Mouse (Mus musculus): ENCODE data around the gene Macrod1. TPM values are rescaled to one million over a fixed set of nuclear protein-coding genes. Genes with fewer than 3 reads are reported as not detected.
A peak's percentile ranks its signal among the peaks of the same experiment; 100 is the strongest.

The Macrod1 gene
- polyA plus RNA-seq, 1 experiment from 2014 or later = 12.2 TPM

- peak; percentile 58 for ATAC-seq (ENCODE audit: insufficient number of reproducible peaks, insufficient read depth, low FRiP score, low TSS enrichment)
- peak overlapping the region; percentile 89 for H3K27ac ChIP-seq
- H3K4me3 ChIP-seq = no peak overlapping the region
- WGBS = 3% methylated on average over 9 of the region's 9 CpGs
- no peaks in the 10 kb centered on the region for H3K9me3 ChIP-seq
- H3K4me2 ChIP-seq (replicated peaks) = peak overlapping the region; percentile 27; the same call in 1 of the 2 replicates
- 0 out of 2 replicates have a peak overlapping the region, but pooled peaks have one; percentile 20 for H3K9ac ChIP-seq
- peaks cover 68% of the 10 kb centered on the region for H3K4me1 ChIP-seq
- H3K27me3 ChIP-seq = peaks cover 24% of the 10 kb centered on the region
- H3K36me3 ChIP-seq = no peaks in the 10 kb centered on the region
Measured at GRCm38 (mm10) chr19:7135525-7135924, 78.9 kb downstream of the Macrod1 start.

DNA sequence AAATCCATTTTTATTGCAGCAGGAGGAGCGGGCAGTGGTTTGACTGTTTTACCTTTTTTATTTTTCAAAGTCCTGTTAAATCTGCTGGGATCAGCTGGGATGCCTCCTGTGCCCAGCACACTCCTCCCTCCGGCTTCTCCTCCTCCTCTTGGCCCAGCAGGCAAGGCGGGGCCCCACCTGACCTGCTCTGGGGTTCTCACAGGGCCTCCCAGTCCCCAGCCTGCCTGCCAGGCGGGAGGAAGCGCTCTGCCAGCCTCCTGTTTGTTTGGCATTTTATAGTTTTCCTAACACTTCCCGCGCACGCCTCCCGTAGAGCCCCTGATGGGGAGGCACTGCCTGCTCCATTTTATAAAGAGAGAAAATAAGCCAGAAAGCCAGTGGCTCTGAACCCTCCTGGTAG, 79.4 kb downstream of the Macrod1 start:
- Histone ChIP-seq H3K9ac (0 out of 2 replicates have a peak overlapping the region, but pooled peaks have one; percentile 11), H3K9me3 (no peaks in the 10 kb centered on the region), H3K4me1 (peaks cover 73% of the 10 kb centered on the region), H3K36me3 (no peaks in the 10 kb centered on the region), H3K4me3 (no peak overlapping the region), H3K27me3 (peaks cover 23% of the 10 kb centered on the region), H3K4me2 (replicated peaks) (peak overlapping the region; percentile 27), H3K27ac (peak overlapping the region; percentile 89; the same call in 1 of the 2 replicates)
- ATAC-seq (ENCODE audit: insufficient number of reproducible peaks, insufficient read depth, low FRiP score, low TSS enrichment) = no peak
- WGBS = 15% methylated on average over 9 of the region's 9 CpGs

DNA sequence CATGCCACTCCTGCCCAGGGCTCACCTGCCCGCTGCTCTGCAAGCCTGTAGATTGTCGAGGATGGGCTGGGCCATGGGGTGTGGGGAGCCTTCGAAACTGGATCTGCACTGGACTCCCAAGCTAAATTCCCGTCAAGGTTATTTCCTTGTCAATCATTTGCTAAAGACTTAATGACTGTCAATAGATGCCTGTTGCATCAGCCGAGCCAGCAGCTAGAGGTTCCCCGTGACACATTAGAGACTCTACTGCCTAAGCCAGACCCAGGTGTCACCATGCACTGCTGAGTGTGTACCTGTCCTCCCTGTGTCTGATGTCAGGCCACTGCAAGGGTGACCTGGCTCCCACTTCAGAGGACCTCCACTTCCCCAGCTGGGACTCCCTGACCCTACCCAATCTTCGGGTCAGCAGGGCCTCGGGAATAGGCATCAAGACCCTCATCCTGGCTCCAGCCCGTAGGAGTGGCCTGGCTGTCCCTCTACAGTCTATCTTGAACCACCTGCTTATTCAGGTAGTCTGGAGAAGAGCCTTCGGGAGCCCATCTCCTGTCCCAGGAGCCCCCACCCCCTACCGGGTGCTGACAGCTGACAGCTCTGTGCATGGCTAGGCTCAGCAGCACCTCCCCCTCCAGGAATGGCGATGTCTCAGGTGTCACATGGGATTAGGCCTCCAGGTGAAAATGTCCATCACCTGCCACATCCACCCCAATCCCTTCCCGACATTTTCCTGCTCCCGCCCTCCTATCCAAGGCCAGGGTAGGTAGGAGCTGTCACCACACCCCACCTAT, 80.3 kb downstream of the Macrod1 start:
- H3K27ac ChIP-seq = peak overlapping the region; percentile 89; the same call in 1 of the 2 replicates
- 26% methylated on average over 14 of the region's 14 CpGs for WGBS
- peaks cover 15% of the 10 kb centered on the region for H3K27me3 ChIP-seq
- H3K9ac ChIP-seq = no peak overlapping the region
- ATAC-seq (ENCODE audit: insufficient number of reproducible peaks, insufficient read depth, low FRiP score, low TSS enrichment) = no peak
- H3K9me3 ChIP-seq = no peaks in the 10 kb centered on the region
- H3K4me3 ChIP-seq = no peak overlapping the region
- peaks cover 81% of the 10 kb centered on the region for H3K4me1 ChIP-seq
- H3K36me3 ChIP-seq = no peaks in the 10 kb centered on the region
- H3K4me2 ChIP-seq (replicated peaks) = no peak overlapping the region

DNA sequence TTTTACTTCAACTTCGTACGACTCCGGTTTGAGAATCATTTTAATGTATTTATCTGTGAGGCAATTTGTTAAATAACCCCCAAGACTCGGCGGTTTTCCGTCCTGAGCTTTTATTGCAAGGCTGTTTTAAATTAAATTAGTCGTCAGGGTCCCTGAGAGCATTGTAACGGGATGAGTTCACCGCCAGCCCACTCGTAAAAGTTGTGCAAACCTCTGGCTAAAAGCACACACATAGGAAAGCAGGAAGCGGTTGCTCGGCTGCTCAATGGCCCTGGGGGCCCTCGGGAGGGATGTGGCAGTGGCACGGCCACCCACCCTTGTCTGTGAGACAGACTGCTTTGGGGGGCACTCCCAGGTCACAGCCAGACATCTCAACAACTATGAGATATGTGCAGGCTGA, 81.7 kb downstream of the Macrod1 start:
- Histone ChIP-seq H3K4me1 (peaks cover 93% of the 10 kb centered on the region), H3K4me2 (replicated peaks) (no peak overlapping the region), H3K27me3 (peaks cover 11% of the 10 kb centered on the region; the same call in 1 of the 2 replicates), H3K9me3 (no peaks in the 10 kb centered on the region), H3K4me3 (no peak overlapping the region), H3K9ac (no peak overlapping the region), H3K27ac (peak overlapping the region; percentile 69), H3K36me3 (no peaks in the 10 kb centered on the region)
- WGBS = 28% methylated on average over 14 of the region's 14 CpGs
- ATAC-seq (ENCODE audit: insufficient number of reproducible peaks, insufficient read depth, low FRiP score, low TSS enrichment) = no peak

DNA sequence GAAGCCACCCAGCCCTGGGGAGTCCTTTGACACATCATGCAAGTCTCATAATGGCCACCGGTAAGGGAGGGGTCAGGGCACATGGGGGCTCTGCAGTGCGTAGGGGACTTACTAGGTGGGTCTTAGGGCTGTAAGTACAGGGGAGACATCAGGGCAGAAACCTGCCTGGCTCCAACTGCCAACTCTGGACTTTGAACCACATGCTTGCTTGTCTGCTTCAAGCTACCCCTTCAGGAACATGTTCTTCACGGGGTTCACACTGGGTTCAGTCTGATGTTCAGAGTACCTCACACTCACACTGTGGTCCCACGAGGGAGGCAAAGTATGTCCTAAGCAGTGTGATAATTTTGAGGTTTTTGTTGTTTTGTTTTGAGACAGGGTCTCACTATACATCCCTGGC, 82.7 kb downstream of the Macrod1 start:
- Histone ChIP-seq H3K27me3 (peaks cover 11% of the 10 kb centered on the region; the same call in 1 of the 2 replicates), H3K4me2 (replicated peaks) (no peak overlapping the region), H3K27ac (peak overlapping the region; percentile 19; the same call in 1 of the 2 replicates), H3K36me3 (no peaks in the 10 kb centered on the region), H3K4me1 (peaks cover 94% of the 10 kb centered on the region), H3K9me3 (no peaks in the 10 kb centered on the region), H3K9ac (0 out of 2 replicates have a peak overlapping the region, but pooled peaks have one; percentile 10), H3K4me3 (no peak overlapping the region)
- 47% methylated on average over 4 of the region's 4 CpGs for WGBS
- ATAC-seq (ENCODE audit: insufficient number of reproducible peaks, insufficient read depth, low FRiP score, low TSS enrichment) = no peak

- H3K4me1 ChIP-seq = peaks cover 83% of the 10 kb centered on the region
- H3K36me3 ChIP-seq = no peaks in the 10 kb centered on the region
- no peaks in the 10 kb centered on the region for H3K9me3 ChIP-seq
- WGBS = 69% methylated on average over 6 of the region's 6 CpGs
- peak overlapping the region; percentile 20; the same call in 1 of the 2 replicates for H3K9ac ChIP-seq
- no peak overlapping the region for H3K4me3 ChIP-seq
- ATAC-seq (ENCODE audit: insufficient number of reproducible peaks, insufficient read depth, low FRiP score, low TSS enrichment) = no peak
- H3K4me2 ChIP-seq (replicated peaks) = no peak overlapping the region
- H3K27me3 ChIP-seq = peaks cover 19% of the 10 kb centered on the region
- no peak overlapping the region for H3K27ac ChIP-seq
Measured at GRCm38 (mm10) chr19:7140373-7140772, 83.8 kb downstream of the Macrod1 start.

GRCm38 (mm10) chr19:7140856-7141421, 84.3 kb downstream of the Macrod1 start:
- Histone ChIP-seq H3K36me3 (no peaks in the 10 kb centered on the region), H3K4me3 (no peak overlapping the region), H3K9ac (no peak overlapping the region), H3K9me3 (no peaks in the 10 kb centered on the region), H3K4me2 (replicated peaks) (0 out of 2 replicates have a peak overlapping the region, but pooled peaks have one; percentile 3), H3K27ac (0 out of 2 replicates have a peak overlapping the region, but pooled peaks have one; percentile 18), H3K4me1 (peaks cover 77% of the 10 kb centered on the region), H3K27me3 (peaks cover 25% of the 10 kb centered on the region)
- no peak for ATAC-seq (ENCODE audit: insufficient number of reproducible peaks, insufficient read depth, low FRiP score, low TSS enrichment)
- WGBS = 55% methylated on average over 12 of the region's 12 CpGs

GRCm38 (mm10) chr19:7142207-7142915, 85.8 kb downstream of the Macrod1 start:
- Histone ChIP-seq H3K9ac (no peak overlapping the region), H3K27ac (peak overlapping the region; percentile 11; the same call in 1 of the 2 replicates), H3K27me3 (peaks cover 24% of the 10 kb centered on the region), H3K36me3 (no peaks in the 10 kb centered on the region), H3K4me1 (peaks cover 63% of the 10 kb centered on the region), H3K4me2 (replicated peaks) (no peak overlapping the region; the same call in 1 of the 2 replicates), H3K4me3 (no peak overlapping the region), H3K9me3 (no peaks in the 10 kb centered on the region)
- ATAC-seq (ENCODE audit: insufficient number of reproducible peaks, insufficient read depth, low FRiP score, low TSS enrichment) = no peak
- 44% methylated on average over 5 of the region's 5 CpGs for WGBS

GRCm38 (mm10) chr19:7143854-7144253, 87.2 kb downstream of the Macrod1 start:
- H3K9me3 ChIP-seq = no peaks in the 10 kb centered on the region
- H3K27ac ChIP-seq = no peak overlapping the region
- H3K27me3 ChIP-seq = peaks cover 20% of the 10 kb centered on the region
- peak overlapping the region; percentile 54 for H3K4me2 ChIP-seq (replicated peaks)
- WGBS = 1% methylated on average over 20 of the region's 20 CpGs
- H3K9ac ChIP-seq = peak overlapping the region; percentile 32; the same call in 1 of the 2 replicates
- no peak for ATAC-seq (ENCODE audit: insufficient number of reproducible peaks, insufficient read depth, low FRiP score, low TSS enrichment)
- H3K36me3 ChIP-seq = no peaks in the 10 kb centered on the region
- H3K4me3 ChIP-seq = peak overlapping the region; percentile 27
- peaks cover 57% of the 10 kb centered on the region for H3K4me1 ChIP-seq

DNA sequence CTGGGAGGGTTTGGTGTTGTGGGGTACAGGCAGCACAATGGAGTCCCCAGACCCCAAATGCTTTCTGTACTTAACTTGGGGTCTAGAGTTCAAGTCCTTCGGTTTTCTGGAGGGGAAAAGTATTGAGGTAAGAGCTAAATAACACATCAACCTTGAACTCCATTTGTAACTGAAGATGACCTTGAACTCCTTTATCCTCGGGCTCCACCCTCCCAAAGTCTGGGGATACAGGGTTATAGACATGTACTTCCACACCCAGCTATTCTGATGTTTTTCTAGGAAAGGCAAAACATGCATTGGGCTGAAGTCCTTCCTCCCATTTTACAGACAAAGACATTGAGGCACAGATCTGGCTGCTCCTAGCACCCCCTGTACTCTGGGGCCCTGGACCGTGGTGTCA, 87.8 kb downstream of the Macrod1 start:
- no peaks in the 10 kb centered on the region for H3K36me3 ChIP-seq
- H3K9me3 ChIP-seq = no peaks in the 10 kb centered on the region
- no peak overlapping the region for H3K9ac ChIP-seq
- no peak overlapping the region for H3K27ac ChIP-seq
- H3K27me3 ChIP-seq = peaks cover 20% of the 10 kb centered on the region
- ATAC-seq (ENCODE audit: insufficient number of reproducible peaks, insufficient read depth, low FRiP score, low TSS enrichment) = no peak
- no peak overlapping the region for H3K4me3 ChIP-seq
- H3K4me1 ChIP-seq = peaks cover 54% of the 10 kb centered on the region
- no peak overlapping the region for H3K4me2 ChIP-seq (replicated peaks)
- WGBS = 74% methylated on average over 3 of the region's 3 CpGs

GRCm38 (mm10) chr19:7146376-7146775, 89.8 kb downstream of the Macrod1 start:
- Histone ChIP-seq H3K4me3 (no peak overlapping the region), H3K9ac (no peak overlapping the region), H3K4me2 (replicated peaks) (no peak overlapping the region), H3K27me3 (peaks cover 20% of the 10 kb centered on the region), H3K9me3 (no peaks in the 10 kb centered on the region), H3K4me1 (peaks cover 50% of the 10 kb centered on the region), H3K27ac (no peak overlapping the region), H3K36me3 (no peaks in the 10 kb centered on the region)
- WGBS = 81% methylated on average over 13 of the region's 13 CpGs
- ATAC-seq (ENCODE audit: insufficient number of reproducible peaks, insufficient read depth, low FRiP score, low TSS enrichment) = no peak

Data from embryonic facial prominence, embryonic 12.5 days (tissue).